Mouse (Mus musculus) cerebellum, adult 2 months (tissue): ENCODE results near the gene Cd2bp2. TPM values are rescaled to one million over a fixed set of nuclear protein-coding genes. Genes with fewer than 3 reads are reported as not detected.

Experiments used
- DNase-seq, 2 experiments: peaks; one replicate each; pipeline ENCODE4 v3.0.0; 2021
- H3K27ac ChIP-seq: fragments of 200-500 bp; 2 replicates; pipeline ENCODE4 v1.5.1; 2012; ENCODE audit warnings: low read length, control low read depth, inconsistent platforms; ENCODE audit not compliant: insufficient read depth
- H3K27me3 ChIP-seq: fragments of 200-500 bp; 2 replicates; pipeline ENCODE4 v1.6.1; 2012; ENCODE audit warnings: inconsistent platforms, mild to moderate bottlenecking, low read length, moderate library complexity; ENCODE audit not compliant: control insufficient read depth, insufficient read depth
- H3K4me1 ChIP-seq: fragments of 200-500 bp; 2 replicates; pipeline ENCODE4 v1.6.1; 2011; ENCODE audit warnings: low read length; ENCODE audit not compliant: control insufficient read depth, insufficient read depth
- H3K4me3 ChIP-seq: fragments of 200-500 bp; replicated peaks from 2 replicates; pipeline ENCODE3; 2011; ENCODE audit warnings: mild to moderate bottlenecking, low read depth, low read length, control low read depth; ENCODE audit not compliant: insufficient read depth
- CTCF ChIP-seq: fragments of 200-500 bp; IDR thresholded peaks from 2 replicates; pipeline ENCODE4 v1.5.1; 2011; ENCODE audit warnings: low read depth, mild to moderate bottlenecking, control low read depth, low read length, moderate library complexity, borderline replicate concordance; ENCODE audit not compliant: insufficient read depth
- POLR2A ChIP-seq: fragments of 200-500 bp; IDR thresholded peaks from 2 replicates; pipeline ENCODE4 v1.6.1; 2011; ENCODE audit warnings: low read length, control low read depth, borderline replicate concordance; ENCODE audit not compliant: insufficient read depth
- WGBS: fragments of 180-500 bp; shearing (Covaris S2); methylation state at CpG from one replicate; pipeline ENCODE4 v1.1.7; 2018; 5-methylcytosine and 5-hydroxymethylcytosine counted together
- polyA plus RNA-seq: library from polyadenylated mRNA; depleted of rRNA; stranded (reverse); fragments of >200 nt; gene quantifications from 2 replicates; pipeline ENCODE4 v1.2.3, GENCODE M21; 2012

Cd2bp2 gene
- polyA plus RNA-seq, 1 experiment: 103 TPM

DNA sequence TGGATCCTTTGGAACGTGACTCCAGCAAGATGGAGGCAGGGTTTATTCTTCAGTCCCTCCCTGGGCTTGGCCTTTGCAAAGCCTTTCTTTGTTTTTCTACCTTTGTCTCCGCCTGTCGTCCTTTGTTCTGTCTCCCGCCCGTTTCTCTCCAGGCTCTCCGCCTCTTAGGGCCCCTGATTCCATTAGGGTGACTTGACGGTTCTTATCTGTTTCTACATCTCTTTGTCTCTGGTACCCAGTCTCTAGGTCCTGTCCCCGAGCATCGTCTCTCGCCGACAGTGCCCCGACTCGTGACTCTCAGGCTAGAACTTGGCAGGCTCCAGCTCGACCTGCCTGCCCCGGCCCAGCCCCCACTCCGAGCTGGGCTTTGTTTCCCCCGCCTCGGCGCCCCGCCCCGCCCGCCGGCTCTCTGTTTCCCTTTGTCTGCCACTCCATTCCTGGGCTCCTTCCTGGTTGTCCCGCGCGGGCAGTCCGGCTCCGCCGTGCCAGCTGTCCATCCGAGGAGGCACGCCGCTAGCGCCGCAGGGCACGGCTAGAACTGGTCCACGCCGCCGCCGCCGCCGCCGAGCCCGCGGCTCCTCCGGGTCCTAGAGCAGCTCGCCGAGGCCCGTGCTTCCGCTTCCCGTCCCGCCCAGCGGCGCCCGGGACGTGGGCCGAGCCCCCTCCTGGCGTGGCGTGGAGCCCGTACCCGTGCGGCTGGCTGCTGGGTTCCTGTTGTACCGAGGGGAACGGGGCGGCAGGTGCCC, 36.9 kb upstream of the Cd2bp2 start, which contains the start of the genes Zfp553 and Sept1:
Zfp553 (plus strand) TSS at position 440 of the 746 bp plus-strand sequence.
Sept1 (minus strand) TSS at position 509 of the 746 bp plus-strand sequence.
- H3K27ac ChIP-seq: peak within 1 kb of the TSS; percentile 77
- H3K27me3 ChIP-seq: no peaks in the 10 kb centered on the region
- no peak for TF ChIP-seq CTCF
- peak; percentile 66 for TF ChIP-seq POLR2A
- H3K4me3 ChIP-seq: peak within 1 kb of the TSS; percentile 86
- peak; percentile 91 for DNase-seq
- H3K4me1 ChIP-seq: peaks cover 8% of the 10 kb centered on the region; the same call in 1 of the 2 replicates
- under 1% methylated on average over 64 of the region's 64 CpGs for WGBS

DNA sequence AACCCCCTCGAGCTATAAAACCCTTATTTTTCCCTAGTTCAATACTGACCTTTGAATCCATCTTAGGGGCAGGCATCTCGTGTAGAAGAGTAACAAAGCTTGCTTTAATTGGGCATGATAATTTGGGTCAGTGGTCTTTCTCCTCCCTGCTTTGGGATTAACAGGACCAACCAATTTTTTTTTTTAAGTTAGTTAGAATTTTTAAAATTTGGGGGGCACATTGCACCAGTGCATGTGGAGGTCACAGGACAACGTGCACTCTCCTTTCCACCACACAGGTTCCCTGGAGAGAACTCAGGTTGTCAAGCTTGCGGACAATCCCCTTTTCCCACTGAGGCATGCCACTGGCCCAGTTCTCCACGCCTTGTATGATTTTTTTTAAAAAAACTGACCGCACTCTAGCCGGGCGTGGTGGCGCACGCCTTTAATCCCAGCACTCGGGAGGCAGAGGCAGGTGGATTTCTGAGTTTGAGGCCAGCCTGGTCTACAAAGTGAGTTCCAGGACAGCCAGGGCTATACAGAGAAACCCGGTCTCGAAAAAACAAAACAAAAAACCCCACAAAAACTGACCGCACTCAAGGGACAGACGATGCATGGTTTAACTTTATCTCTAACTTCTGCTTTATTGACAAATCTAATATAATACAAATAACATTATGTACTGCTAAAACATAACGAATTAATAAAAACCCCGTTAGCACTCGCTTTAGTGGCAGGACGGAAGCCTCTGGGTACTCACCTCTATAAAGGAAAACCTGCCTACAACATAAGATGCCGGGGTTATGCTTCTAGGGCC, 36.2 kb upstream of the Cd2bp2 start:
- WGBS: 1% methylated on average over 20 of the region's 20 CpGs
- H3K27me3 ChIP-seq: no peaks in the 10 kb centered on the region
- TF ChIP-seq POLR2A (no peak), CTCF (no peak)
- peak overlapping the region; percentile 86 for H3K4me3 ChIP-seq
- peaks cover 8% of the 10 kb centered on the region; the same call in 1 of the 2 replicates for H3K4me1 ChIP-seq
- H3K27ac ChIP-seq: peak overlapping the region; percentile 77
- no peak for DNase-seq

DNA sequence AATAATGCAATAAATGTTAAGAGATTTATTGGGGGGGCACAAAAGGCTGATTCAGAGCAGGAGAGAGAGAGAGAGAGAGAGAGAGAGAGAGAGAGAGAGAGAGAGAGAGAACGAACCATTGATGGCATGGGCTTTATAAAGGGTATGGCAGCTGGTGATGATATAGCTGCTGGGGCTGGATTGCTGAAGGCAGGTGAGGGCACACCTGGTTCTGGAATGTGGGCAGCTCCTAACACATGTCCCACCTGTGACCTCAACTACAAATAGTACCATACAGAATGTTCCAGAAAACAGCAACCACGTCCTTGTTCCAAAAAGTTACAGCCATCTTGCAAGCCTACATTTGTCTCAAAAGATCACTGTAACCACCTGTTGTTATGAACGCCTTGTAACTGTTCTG, 35.5 kb upstream of the Cd2bp2 start:
- H3K27ac ChIP-seq: no peak overlapping the region
- 20% methylated on average over 3 of the region's 3 CpGs for WGBS
- H3K4me1 ChIP-seq: peaks cover 8% of the 10 kb centered on the region; the same call in 1 of the 2 replicates
- peak overlapping the region; percentile 86 for H3K4me3 ChIP-seq
- no peak for TF ChIP-seq POLR2A
- no peak for TF ChIP-seq CTCF
- no peaks in the 10 kb centered on the region for H3K27me3 ChIP-seq
- DNase-seq: no peak

DNA sequence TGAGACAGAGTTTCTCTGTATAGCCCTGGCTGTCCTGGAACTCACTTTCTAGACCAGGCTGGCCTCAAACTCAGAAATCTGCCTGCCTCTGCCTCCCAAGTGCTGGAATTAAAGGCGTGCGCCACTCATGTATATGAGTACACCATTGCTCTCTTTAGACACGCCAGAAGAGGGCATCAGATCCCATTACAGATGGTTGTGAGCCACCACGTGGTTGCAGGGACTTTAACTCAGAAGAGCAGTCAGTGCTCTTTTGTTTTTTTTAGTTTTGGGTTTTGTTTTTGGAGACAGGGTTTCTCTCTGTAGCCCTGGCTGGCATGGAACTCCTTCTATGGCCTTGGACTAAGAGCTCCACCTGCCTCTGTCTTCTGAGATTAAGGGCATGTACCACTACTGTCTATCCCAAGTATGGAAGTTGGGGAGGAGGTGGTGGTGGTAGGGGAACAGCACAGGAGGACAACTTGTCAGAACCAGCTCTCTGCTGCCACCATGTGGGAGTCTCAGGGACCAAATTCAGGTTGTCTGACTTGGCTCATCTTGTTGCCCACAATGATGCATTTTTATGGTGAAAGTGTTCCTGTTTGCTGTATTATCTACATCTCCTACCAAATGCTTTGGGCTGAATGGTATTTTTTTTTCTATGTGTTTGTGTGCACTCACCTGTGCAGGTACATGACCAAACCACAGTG, 32.9 kb upstream of the Cd2bp2 start:
- peak; percentile 91 for TF ChIP-seq CTCF
- no peak for TF ChIP-seq POLR2A
- DNase-seq: peak; percentile 76 to 85
- Histone ChIP-seq H3K27me3 (no peaks in the 10 kb centered on the region), H3K4me3 (no peak overlapping the region), H3K27ac (no peak overlapping the region), H3K4me1 (peaks cover 8% of the 10 kb centered on the region; the same call in 1 of the 2 replicates)
- WGBS: 55% methylated on average over 4 of the region's 4 CpGs

DNA sequence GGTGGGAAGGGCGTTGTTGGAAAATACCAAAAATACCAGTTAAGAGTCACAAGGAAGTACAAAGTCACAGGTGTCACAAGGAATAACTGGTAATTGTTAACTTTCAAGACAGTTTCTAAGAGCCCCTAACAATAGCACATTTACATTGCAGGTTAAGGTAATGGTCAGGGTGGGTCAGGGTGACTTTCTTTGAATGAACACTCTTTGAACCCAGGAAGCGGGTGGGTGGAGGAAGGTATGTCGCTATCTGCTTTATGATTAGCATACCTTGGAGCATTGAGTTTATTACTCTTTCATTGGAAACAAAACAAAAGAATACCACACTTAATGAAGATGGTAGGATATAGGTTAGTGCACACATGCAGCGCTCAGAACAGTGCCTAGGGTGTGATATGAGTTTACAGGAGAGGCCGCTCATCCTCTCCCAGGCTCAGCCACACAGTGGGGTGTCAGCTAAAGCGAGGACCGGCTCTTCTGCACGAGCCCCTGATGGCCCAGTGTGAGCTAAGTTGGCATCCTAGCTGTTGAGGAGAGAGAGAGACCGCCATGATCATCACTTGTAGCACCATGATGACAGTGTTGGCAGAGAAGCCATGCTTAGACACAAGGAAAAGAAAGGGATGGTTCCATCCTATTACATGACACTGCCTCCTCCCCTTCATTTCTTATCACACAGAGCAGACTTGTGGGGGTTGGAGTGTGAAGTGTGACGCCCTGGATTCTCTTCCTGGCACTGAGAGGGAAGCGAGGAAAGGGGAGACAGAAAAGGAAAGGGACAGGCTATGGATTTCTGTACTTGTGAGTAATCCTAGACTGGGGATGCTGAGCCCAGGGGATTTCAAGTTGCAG, 29.5 kb upstream of the Cd2bp2 start:
- Histone ChIP-seq H3K27me3 (no peaks in the 10 kb centered on the region), H3K4me3 (no peak overlapping the region)

DNA sequence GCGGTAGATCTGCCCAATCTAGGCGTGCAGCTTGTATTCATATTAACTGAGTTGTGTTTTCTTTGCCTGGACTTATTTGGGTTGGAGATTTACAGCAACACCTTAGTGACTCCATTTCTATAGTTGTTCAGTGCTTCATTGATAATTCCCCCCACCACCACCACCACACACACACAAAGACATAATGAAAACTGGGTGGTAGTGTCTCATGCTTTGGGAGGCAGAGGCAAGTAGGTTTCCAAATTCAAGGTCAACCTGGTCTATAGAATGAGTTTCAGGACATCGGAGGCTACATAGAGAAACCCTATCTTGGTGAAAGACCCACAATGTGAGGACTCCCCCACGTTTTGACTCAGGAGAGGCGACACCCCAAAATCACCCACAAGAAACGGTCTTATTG, 28.8 kb upstream of the Cd2bp2 start:
- WGBS: 91% methylated on average over 6 of the region's 6 CpGs
- H3K4me1 ChIP-seq: no peaks in the 10 kb centered on the region
- no peak for DNase-seq
- no peaks in the 10 kb centered on the region for H3K27me3 ChIP-seq
- no peak overlapping the region for H3K27ac ChIP-seq
- no peak for TF ChIP-seq POLR2A
- TF ChIP-seq CTCF: no peak
- H3K4me3 ChIP-seq: no peak overlapping the region

More for the DNA sequence above, 29.5 kb upstream of the Cd2bp2 start:
- no peak for DNase-seq
- TF ChIP-seq POLR2A (no peak), CTCF (no peak)
- Histone ChIP-seq H3K27ac (no peak overlapping the region), H3K4me1 (no peaks in the 10 kb centered on the region)
- WGBS: 83% methylated on average over 11 of the region's 11 CpGs
